Mouse (Mus musculus) heart, postnatal 0 days (tissue): Measurements from ENCODE around the gene Slc45a2.

Experiments used
- CTCF ChIP-seq: IDR thresholded peaks from 2 replicates; pipeline ENCODE4 v1.5.1; 2016; ENCODE audit warnings: antibody characterized with exemption, control low read depth, low read depth
- EP300 ChIP-seq: IDR thresholded peaks from 2 replicates; pipeline ENCODE4 v1.6.1; 2016; ENCODE audit warnings: antibody characterized with exemption, low read depth

DNA sequence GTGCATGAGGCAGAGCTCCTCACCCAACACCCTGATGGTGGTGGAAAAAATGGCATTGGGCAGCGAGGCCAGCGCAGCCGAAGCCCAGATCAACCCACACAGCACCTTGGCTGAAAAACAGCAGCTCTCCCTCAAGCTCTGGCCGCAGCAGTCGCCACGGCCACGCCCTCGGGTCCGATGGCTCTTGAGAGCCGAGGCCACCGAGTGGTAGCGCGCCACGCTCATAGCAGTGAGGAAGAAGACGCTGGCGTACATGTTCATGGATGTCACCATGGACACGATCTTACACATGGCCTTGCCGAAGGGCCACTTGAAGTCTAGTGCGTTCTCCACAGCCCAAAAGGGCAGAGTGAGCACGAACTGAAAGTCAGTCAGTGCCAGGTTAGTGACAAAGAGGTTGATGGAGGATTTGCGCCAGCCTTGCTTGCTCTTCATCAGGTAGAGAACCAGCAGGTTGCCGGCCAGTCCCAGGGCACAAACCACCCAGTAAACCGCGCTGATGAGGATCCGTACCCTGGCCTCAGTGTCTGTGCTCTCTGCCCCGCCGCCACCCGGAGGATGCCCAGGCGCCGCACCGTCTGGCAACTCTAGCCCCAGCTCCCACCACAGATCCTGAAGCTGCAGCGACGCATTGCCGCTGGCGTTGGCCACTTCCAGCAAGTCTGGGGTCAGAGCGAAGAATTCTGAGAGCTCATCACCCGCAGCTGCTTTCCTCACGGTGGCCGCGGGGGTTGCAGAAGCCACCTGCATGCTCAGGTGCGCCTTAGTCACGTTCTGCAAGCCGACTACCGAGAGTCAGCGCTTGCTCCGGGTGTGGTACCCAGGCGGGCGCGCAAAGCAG is 36.2 kb downstream of the Slc45a2 start:
- no peak for TF ChIP-seq CTCF
- TF ChIP-seq EP300, result no peak
